Comparison of ENCODE assay signal across 8 mouse cellular contexts in genomic region chr2:62664135-62664670, GRCm38 (mm10). TPM values are rescaled to one million over a fixed set of nuclear protein-coding genes. Genes with fewer than 3 reads are reported as not detected.
DNase-seq lines count a peak whose midpoint lies in the region; ATAC-seq and TF ChIP-seq lines count a peak whose summit lies in the region.

Gca (plus strand) TSS chr2:62664285.

- peak; percentile 83 for TF ChIP-seq POLR2A in CH12.LX (IDR thresholded peaks at IDR 0.05; ENCODE audit: low read depth, low read length)
- peak; percentile 85 for TF ChIP-seq POLR2A in testis, adult 2 months (IDR thresholded peaks at IDR 0.05; ENCODE audit: control insufficient read depth, low read depth, low read length)

- no peak for TF ChIP-seq CTCF in CH12.LX (conservative IDR thresholded peaks at IDR 0.05 in 1 of 2, IDR thresholded peaks at IDR 0.05 in 1 of 2; ENCODE audit: low read depth in 2 of 2, low read length in 2 of 2)
- no peak; the same call in 1 of the 2 replicates for TF ChIP-seq CTCF in testis, adult 2 months (IDR thresholded peaks at IDR 0.05; ENCODE audit: control insufficient read depth, insufficient read depth, insufficient replicate concordance, low read depth, low read length)

- dilution Hi-C loops in CH12.LX (cut with MboI; ENCODE audit: extremely low pct_ligation_motif_present, extremely low pct_unique_long_range_greater_than_20kb, low sequenced_read_pairs) = no loop called here

- H3K4me1 ChIP-seq in CH12.LX (ENCODE audit: control insufficient read depth in 1 of 2, insufficient read depth in 2 of 2) = peaks cover 0 to 23% of the 10 kb centered on the region in 2 experiments; a peak in 2 of 4 replicates
- H3K4me1 ChIP-seq in forebrain, embryonic 14.5 days (ENCODE audit: control insufficient read depth, insufficient read depth, low read length) = no peaks in the 10 kb centered on the region
- peaks cover 3% of the 10 kb centered on the region for H3K4me1 ChIP-seq in liver, embryonic 16.5 days (ENCODE audit: control insufficient read depth, low read depth, low read length)
- no peaks in the 10 kb centered on the region for H3K4me1 ChIP-seq in neural tube, embryonic 14.5 days (ENCODE audit: control insufficient read depth, insufficient read depth, low read length)
- peaks cover 7% of the 10 kb centered on the region for H3K4me1 ChIP-seq in testis, adult 2 months (ENCODE audit: control insufficient read depth, insufficient read depth, low read length)

- ATAC-seq in forebrain, embryonic 14.5 days = peak; percentile 98
- peak; percentile 99 for ATAC-seq in liver, embryonic 16.5 days (ENCODE audit: low read depth)
- peak; percentile 98 for ATAC-seq in neural tube, embryonic 14.5 days (ENCODE audit: low read depth)

- H3K4me2 ChIP-seq in CH12.LX (ENCODE audit: insufficient read depth, low read depth, poor library complexity, severe bottlenecking) = peak within 1 kb of the TSS; percentile 97
- peak within 1 kb of the TSS; percentile 91 for H3K4me2 ChIP-seq in forebrain, embryonic 14.5 days (ENCODE audit: low read length)
- H3K4me2 ChIP-seq in liver, embryonic 16.5 days (ENCODE audit: low read depth, low read length) = peak within 1 kb of the TSS; percentile 85
- H3K4me2 ChIP-seq in neural tube, embryonic 14.5 days (ENCODE audit: low read depth, low read length) = peak within 1 kb of the TSS; percentile 98

- no peaks in the 10 kb centered on the region for H3K27me3 ChIP-seq in CH12.LX (replicated peaks)
- H3K27me3 ChIP-seq in forebrain, embryonic 14.5 days (replicated peaks; ENCODE audit: control insufficient read depth, insufficient read depth, low read length) = no peaks in the 10 kb centered on the region
- H3K27me3 ChIP-seq in liver, embryonic 16.5 days (ENCODE audit: control insufficient read depth, insufficient read depth, low read depth, low read length) = no peaks in the 10 kb centered on the region; the same call in 1 of the 2 replicates
- H3K27me3 ChIP-seq in neural tube, embryonic 14.5 days (ENCODE audit: control insufficient read depth, insufficient read depth, low read length) = peaks cover 4% of the 10 kb centered on the region; the same call in 1 of the 2 replicates
- no peaks in the 10 kb centered on the region for H3K27me3 ChIP-seq in testis, adult 2 months (ENCODE audit: control insufficient read depth, insufficient read depth, low read length)

- H3K4me3 ChIP-seq in CH12.LX (replicated peaks in 1 of 3; ENCODE audit: low read depth in 2 of 3, low read length in 2 of 3, poor library complexity in 1 of 3) = peak within 1 kb of the TSS; percentile 41 to 86 (median 71)
- H3K4me3 ChIP-seq in forebrain, embryonic 14.5 days (ENCODE audit: low read depth, low read length) = peak within 1 kb of the TSS; percentile 64
- H3K4me3 ChIP-seq in liver, embryonic 16.5 days (ENCODE audit: low read depth, low read length) = peak within 1 kb of the TSS; percentile 71
- peak within 1 kb of the TSS; percentile 61 for H3K4me3 ChIP-seq in neural tube, embryonic 14.5 days (ENCODE audit: low read depth, low read length)
- peak within 1 kb of the TSS; percentile 90 for H3K4me3 ChIP-seq in testis, adult 2 months (ENCODE audit: control insufficient read depth, low read depth, low read length)

- intact Hi-C loops in heart, postnatal 10 days (cut with DNase I) = no loop called here

- no peak for TF ChIP-seq RAD21 in CH12.LX (IDR thresholded peaks at IDR 0.05; ENCODE audit: low read depth, low read length)

- peak; percentile 86 for DNase-seq in CH12.LX (ENCODE audit: extremely low read depth)
- peak; percentile 45 for DNase-seq in cerebellum, adult 11 months
- DNase-seq in forebrain, embryonic 14.5 days (ENCODE audit: low spot score) = peak; percentile 88
- DNase-seq in heart, postnatal 10 days = peak; percentile 84
- DNase-seq in large intestine, adult 2 months (ENCODE audit: low read depth, low spot score) = peak; percentile 77

- in situ Hi-C loops in CH12.LX (cut with MboI; ENCODE audit: low pct_ligation_motif_present, low pct_unique_long_range_greater_than_20kb, low sequenced_read_pairs) = no loop called here

- H3K79me2 ChIP-seq in CH12.LX (replicated peaks; ENCODE audit: control insufficient read depth, extremely low read depth, insufficient read depth, poor library complexity, severe bottlenecking) = no peaks in the 10 kb centered on the region

- under 1% methylated on average over 43 of the region's 43 CpGs for WGBS in forebrain, embryonic 14.5 days
- under 1% methylated on average over 43 of the region's 43 CpGs for WGBS in large intestine, adult 2 months
- WGBS in liver, embryonic 16.5 days (ENCODE audit: insufficient replicate concordance) = 1% methylated on average over 43 of the region's 43 CpGs
- 1% methylated on average over 38 of the region's 43 CpGs for WGBS in neural tube, embryonic 14.5 days

- no peaks in the 10 kb centered on the region for H3K9me3 ChIP-seq in CH12.LX (replicated peaks; ENCODE audit: low read length)
- no peaks in the 10 kb centered on the region for H3K9me3 ChIP-seq in forebrain, embryonic 14.5 days (replicated peaks; ENCODE audit: control insufficient read depth, low read length)
- no peaks in the 10 kb centered on the region for H3K9me3 ChIP-seq in liver, embryonic 16.5 days (replicated peaks; ENCODE audit: control insufficient read depth, low read length)
- no peaks in the 10 kb centered on the region for H3K9me3 ChIP-seq in neural tube, embryonic 14.5 days (ENCODE audit: control insufficient read depth, low read length)

- H3K9ac ChIP-seq in CH12.LX (ENCODE audit: insufficient read depth, low read depth) = peak within 1 kb of the TSS; percentile 22
- peak within 1 kb of the TSS; percentile 66 for H3K9ac ChIP-seq in forebrain, embryonic 14.5 days (ENCODE audit: low read length)
- peak within 1 kb of the TSS; percentile 60 for H3K9ac ChIP-seq in liver, embryonic 16.5 days (ENCODE audit: low read depth, low read length)
- peak within 1 kb of the TSS; percentile 60 for H3K9ac ChIP-seq in neural tube, embryonic 14.5 days (replicated peaks; ENCODE audit: low read depth, low read length)

- TF ChIP-seq EP300 in CH12.LX (IDR thresholded peaks at IDR 0.05; ENCODE audit: low read length) = no peak

- 0 out of 2 replicates have a peak within 1 kb of the TSS, but pooled peaks have one; percentile 2 for H3K27ac ChIP-seq in CH12.LX (ENCODE audit: insufficient read depth, low read depth)
- H3K27ac ChIP-seq in forebrain, embryonic 14.5 days (ENCODE audit: low read depth, low read length) = no peak within 1 kb of the TSS
- H3K27ac ChIP-seq in liver, embryonic 16.5 days (ENCODE audit: low read length) = no peak within 1 kb of the TSS
- no peak within 1 kb of the TSS for H3K27ac ChIP-seq in neural tube, embryonic 14.5 days (ENCODE audit: low read depth, low read length)
- H3K27ac ChIP-seq in testis, adult 2 months (ENCODE audit: control insufficient read depth, insufficient read depth, low read depth, low read length) = peak within 1 kb of the TSS; percentile 83

- H3K36me3 ChIP-seq in CH12.LX (replicated peaks in 1 of 2; ENCODE audit: control insufficient read depth in 1 of 2, insufficient read depth in 1 of 2, low read length in 1 of 2) = no peaks in the 10 kb centered on the region
- no peaks in the 10 kb centered on the region for H3K36me3 ChIP-seq in forebrain, embryonic 14.5 days (ENCODE audit: control insufficient read depth, insufficient read depth, low read length)
- H3K36me3 ChIP-seq in liver, embryonic 16.5 days (ENCODE audit: control insufficient read depth, insufficient read depth) = no peaks in the 10 kb centered on the region
- no peaks in the 10 kb centered on the region for H3K36me3 ChIP-seq in neural tube, embryonic 14.5 days (ENCODE audit: control insufficient read depth, insufficient read depth, low read length)
- H3K36me3 ChIP-seq in testis, adult 2 months (ENCODE audit: control insufficient read depth, insufficient read depth, low read length) = no peaks in the 10 kb centered on the region

TF ChIP-seq in CH12.LX, 34 proteins besides CTCF, POLR2A, EP300 and RAD21:
- peak; percentile 7; the same call in 1 of the 2 replicates for TF ChIP-seq IRF4 (IDR thresholded peaks at IDR 0.05; ENCODE audit: low read depth, low read length)
- no peak for TF ChIP-seq E2F4 (IDR thresholded peaks at IDR 0.05; ENCODE audit: insufficient replicate concordance, low read depth, low read length)
- TF ChIP-seq HCFC1 (IDR thresholded peaks at IDR 0.05; ENCODE audit: low read depth, low read length) = no peak
- peak; percentile 36; the same call in 1 of the 2 replicates for TF ChIP-seq ZMIZ1 (IDR thresholded peaks at IDR 0.05; ENCODE audit: low read depth, low read length)
- TF ChIP-seq NRF1 (IDR thresholded peaks at IDR 0.05; ENCODE audit: low read depth, low read length) = peak; percentile 43; the same call in 1 of the 2 replicates
- no peak for TF ChIP-seq CHD2 (IDR thresholded peaks at IDR 0.05; ENCODE audit: low read length)
- TF ChIP-seq ZNF384 (IDR thresholded peaks at IDR 0.05; ENCODE audit: low read depth, low read length) = no peak
- no peak for TF ChIP-seq CHD1 (IDR thresholded peaks at IDR 0.05; ENCODE audit: low read depth, low read length)
- TF ChIP-seq MAZ (IDR thresholded peaks at IDR 0.05; ENCODE audit: low read depth, low read length) = no peak
- 0 out of 2 replicates have a peak, but pooled peaks have one; percentile 12 for TF ChIP-seq MEF2A (IDR thresholded peaks at IDR 0.05; ENCODE audit: borderline replicate concordance, low read depth, low read length)
- peak; percentile 40; the same call in 1 of the 2 replicates for TF ChIP-seq MXI1 (IDR thresholded peaks at IDR 0.05; ENCODE audit: low read depth, low read length)
- 0 out of 2 replicates have a peak, but pooled peaks have one; percentile 21 for TF ChIP-seq TBP (conservative IDR thresholded peaks at IDR 0.05; ENCODE audit: low read depth, low read length)
- no peak for TF ChIP-seq MYC (IDR thresholded peaks at IDR 0.05; ENCODE audit: low read depth, low read length)
TF ChIP-seq in CH12.LX: peak in this region for 6.

RNA-seq across cellular contexts. Expression of gene Gca, which starts in this region (rescaled TPM):
- total RNA-seq in CH12.LX (2012; rRNA removed) (4.7 and 5.2 TPM in 2 replicates), CH12.LX (2014; rRNA removed) (1.7 and 4.2 TPM in 2 replicates)
- 10.1 and 10.9 TPM in 2 replicates for polyA plus RNA-seq in CH12.LX (2012; ENCODE audit: insufficient read length, low read depth)
- 7.1 and 8.4 TPM in 2 replicates for polyA plus RNA-seq in forebrain, embryonic 14.5 days (2014; fragmentation: Nextera tagmentation; extraction: Ambion mirVana)
- total RNA-seq in heart, postnatal 10 days (2021) = 10 to 100 TPM; 28.7 to 41.1 TPM
- polyA plus RNA-seq in large intestine, adult 2 months (2012; rRNA removed) = 14.3 and 16.7 TPM in 2 replicates
- polyA plus RNA-seq in liver, embryonic 16.5 days (2015; fragmentation: Nextera tagmentation; extraction: Ambion mirVana) = 5.5 and 5.7 TPM in 2 replicates
- polyA plus RNA-seq in neural tube, embryonic 14.5 days (2014; fragmentation: Nextera tagmentation; extraction: Ambion mirVana) = 3.1 and 3.5 TPM in 2 replicates
- polyA plus RNA-seq in testis, adult 2 months (2012; rRNA removed) = 20.5 and 26.4 TPM in 2 replicates

Comparison
In these comparisons a context has a peak if more than half of its experiments do, and no peak if none do; other contexts are left out.
1. RNA of gene Gca (total RNA-seq): 28.7 to 41.1 TPM in heart, postnatal 10 days; 1.7 to 5.2 TPM in CH12.LX; every median in the first group is over 4 times any median in the second.
2. H3K27ac ChIP-seq: peak in CH12.LX (single experiment) and testis, adult 2 months (single experiment); none in forebrain, embryonic 14.5 days (single experiment), liver, embryonic 16.5 days (single experiment) and neural tube, embryonic 14.5 days (single experiment).
3. Peak in every context shown above with its lines, with median percentiles within 50 percentile points of each other: DNase-seq, H3K4me2 ChIP-seq, H3K4me3 ChIP-seq, H3K9ac ChIP-seq and ATAC-seq.